Mouse (Mus musculus) forebrain, embryonic 10.5 days (tissue): Measurements from ENCODE around the gene Smap1. TPM values are rescaled to one million over a fixed set of nuclear protein-coding genes. Genes with fewer than 3 reads are reported as not detected.
A peak's percentile ranks its signal among the peaks of the same experiment; 100 is the strongest.

ENCODE experiments used
- DNase-seq: peaks from one replicate; pipeline ENCODE4 v3.0.0-alpha.2; 2017; ENCODE audit warnings: low spot score; ENCODE audit errors: extremely low spot score
- H3K27ac ChIP-seq: fragments of 300-500 bp; sonication (generic); 2 replicates; pipeline ENCODE4 v1.5.1; 2016; ENCODE audit warnings: mild to moderate bottlenecking
- H3K27me3 ChIP-seq: fragments of 300-500 bp; sonication (generic); 2 replicates; pipeline ENCODE4 v1.6.1; 2016; ENCODE audit warnings: mild to moderate bottlenecking; ENCODE audit not compliant: poor library complexity, severe bottlenecking
- H3K36me3 ChIP-seq: fragments of 300-500 bp; sonication (generic); replicated peaks from 2 replicates; pipeline ENCODE4 v1.6.1; 2016; ENCODE audit warnings: mild to moderate bottlenecking, moderate library complexity
- H3K4me1 ChIP-seq: fragments of 300-500 bp; sonication (generic); 2 replicates; pipeline ENCODE4 v1.6.1; 2016
- H3K4me3 ChIP-seq: fragments of 300-500 bp; sonication (generic); 2 replicates; pipeline ENCODE4 v1.5.1; 2016; ENCODE audit warnings: mild to moderate bottlenecking, moderate library complexity
- H3K9me3 ChIP-seq: fragments of 300-500 bp; sonication (generic); 2 replicates; pipeline ENCODE4 v1.6.1; 2016; ENCODE audit warnings: mild to moderate bottlenecking, moderate library complexity
- WGBS: fragments of 180-500 bp; shearing (Covaris S2); methylation state at CpG from one replicate; pipeline ENCODE4 v1.1.7; 2016; 5-methylcytosine and 5-hydroxymethylcytosine counted together
- polyA plus RNA-seq: library from polyadenylated mRNA; unstranded; fragments of >200 nt; fragmentation: Nextera tagmentation; extraction: Ambion mirVana; gene quantifications from 2 replicates; pipeline ENCODE4 v1.2.1, GENCODE M21; 2016

Smap1 gene
- polyA plus RNA-seq, 1 experiment from 2014 or later: 29.1 TPM

GRCm38 (mm10) chr1:23846044-23846680, 76.0 kb downstream of the Smap1 start:
- no peak overlapping the region for H3K4me3 ChIP-seq
- H3K27me3 ChIP-seq: no peaks in the 10 kb centered on the region
- no peaks in the 10 kb centered on the region for H3K4me1 ChIP-seq
- WGBS: 90% methylated on average over 10 of the region's 10 CpGs
- peaks cover 53% of the 10 kb centered on the region for H3K36me3 ChIP-seq
- no peaks in the 10 kb centered on the region for H3K9me3 ChIP-seq
- no peak overlapping the region for H3K27ac ChIP-seq
- no peak for DNase-seq

GRCm38 (mm10) chr1:23845007-23845406, 77.1 kb downstream of the Smap1 start:
- H3K4me3 ChIP-seq: no peak overlapping the region
- 95% methylated on average over 10 of the region's 10 CpGs for WGBS
- H3K36me3 ChIP-seq: peaks cover 53% of the 10 kb centered on the region

GRCm38 (mm10) chr1:23843790-23844189, 78.3 kb downstream of the Smap1 start:
- Histone ChIP-seq H3K4me1 (no peaks in the 10 kb centered on the region), H3K4me3 (no peak overlapping the region), H3K9me3 (no peaks in the 10 kb centered on the region), H3K27me3 (no peaks in the 10 kb centered on the region), H3K36me3 (peaks cover 45% of the 10 kb centered on the region), H3K27ac (no peak overlapping the region)
- DNase-seq: no peak
- WGBS: 90% methylated on average over 7 of the region's 7 CpGs

More at GRCm38 (mm10) chr1:23845007-23845406, 77.1 kb downstream of the Smap1 start:
- Histone ChIP-seq H3K4me1 (no peaks in the 10 kb centered on the region), H3K27ac (no peak overlapping the region), H3K27me3 (no peaks in the 10 kb centered on the region), H3K9me3 (no peaks in the 10 kb centered on the region)
- no peak for DNase-seq

GRCm38 (mm10) chr1:23842629-23843028, 79.5 kb downstream of the Smap1 start:
- H3K27me3 ChIP-seq: no peaks in the 10 kb centered on the region
- H3K4me3 ChIP-seq: no peak overlapping the region
- 77% methylated on average over 3 of the region's 3 CpGs for WGBS
- no peak for DNase-seq
- no peaks in the 10 kb centered on the region for H3K4me1 ChIP-seq
- no peaks in the 10 kb centered on the region for H3K9me3 ChIP-seq
- H3K36me3 ChIP-seq: peaks cover 34% of the 10 kb centered on the region
- no peak overlapping the region for H3K27ac ChIP-seq

GRCm38 (mm10) chr1:23840924-23841323, 81.2 kb downstream of the Smap1 start:
- no peak overlapping the region for H3K27ac ChIP-seq
- H3K4me1 ChIP-seq: no peaks in the 10 kb centered on the region
- H3K27me3 ChIP-seq: no peaks in the 10 kb centered on the region
- no peak for DNase-seq
- H3K4me3 ChIP-seq: no peak overlapping the region
- H3K36me3 ChIP-seq: peaks cover 22% of the 10 kb centered on the region
- H3K9me3 ChIP-seq: no peaks in the 10 kb centered on the region

- Histone ChIP-seq H3K4me1 (peaks cover 6% of the 10 kb centered on the region; the same call in 1 of the 2 replicates), H3K27ac (no peak overlapping the region), H3K4me3 (no peak overlapping the region), H3K9me3 (no peaks in the 10 kb centered on the region), H3K36me3 (no peaks in the 10 kb centered on the region), H3K27me3 (no peaks in the 10 kb centered on the region)
- no peak for DNase-seq
- WGBS: 94% methylated on average over 4 of the region's 4 CpGs
These were observed 85.5 kb downstream of the Smap1 start for GRCm38 (mm10) chr1:23836630-23837029.

GRCm38 (mm10) chr1:23834819-23835218, 87.3 kb downstream of the Smap1 start:
- 78% methylated on average over 9 of the region's 9 CpGs for WGBS
- Histone ChIP-seq H3K36me3 (no peaks in the 10 kb centered on the region), H3K4me3 (no peak overlapping the region), H3K27ac (no peak overlapping the region), H3K27me3 (no peaks in the 10 kb centered on the region), H3K9me3 (no peaks in the 10 kb centered on the region), H3K4me1 (peaks cover 6% of the 10 kb centered on the region; the same call in 1 of the 2 replicates)
- no peak for DNase-seq

GRCm38 (mm10) chr1:23834246-23834645, 87.9 kb downstream of the Smap1 start:
- Histone ChIP-seq H3K9me3 (no peaks in the 10 kb centered on the region), H3K36me3 (no peaks in the 10 kb centered on the region), H3K27me3 (no peaks in the 10 kb centered on the region), H3K27ac (no peak overlapping the region), H3K4me1 (peaks cover 6% of the 10 kb centered on the region; the same call in 1 of the 2 replicates), H3K4me3 (no peak overlapping the region)
- DNase-seq: no peak
- 91% methylated on average over 7 of the region's 7 CpGs for WGBS

GRCm38 (mm10) chr1:23826887-23827758, 95.0 kb downstream of the Smap1 start:
- Histone ChIP-seq H3K4me3 (no peak overlapping the region), H3K9me3 (no peaks in the 10 kb centered on the region), H3K27ac (no peak overlapping the region), H3K36me3 (no peaks in the 10 kb centered on the region), H3K27me3 (no peaks in the 10 kb centered on the region), H3K4me1 (no peaks in the 10 kb centered on the region)
- DNase-seq: peak; percentile 47
- WGBS: 48% methylated on average over 13 of the region's 13 CpGs

GRCm38 (mm10) chr1:23821615-23822014, 100.5 kb downstream of the Smap1 start:
- 74% methylated on average over 5 of the region's 5 CpGs for WGBS
- Histone ChIP-seq H3K4me3 (no peak overlapping the region), H3K4me1 (no peaks in the 10 kb centered on the region), H3K9me3 (no peaks in the 10 kb centered on the region), H3K27me3 (no peaks in the 10 kb centered on the region), H3K36me3 (no peaks in the 10 kb centered on the region), H3K27ac (no peak overlapping the region)
- no peak for DNase-seq

- H3K36me3 ChIP-seq: no peaks in the 10 kb centered on the region
- no peaks in the 10 kb centered on the region for H3K27me3 ChIP-seq
- no peak overlapping the region for H3K27ac ChIP-seq
- DNase-seq: no peak
- no peaks in the 10 kb centered on the region for H3K9me3 ChIP-seq
- no peak overlapping the region for H3K4me3 ChIP-seq
- no peaks in the 10 kb centered on the region for H3K4me1 ChIP-seq
- 90% methylated on average over 9 of the region's 9 CpGs for WGBS
These were observed 123.8 kb downstream of the Smap1 start for GRCm38 (mm10) chr1:23798306-23798705.
